Mouse (Mus musculus) frontal cortex, postnatal 25 days (tissue): ENCODE data around the gene Olfr747.
"Not testable (repeated sequence)": the region's sequence is repeated elsewhere in the genome, so short reads cannot be mapped to it uniquely, and the experiment has no call there.

ENCODE experiments used
- DNase-seq, 2 experiments: peaks; one replicate each; pipeline ENCODE4 v3.0.0; 2022; ENCODE audit warnings: low spot score in 2 of 2

Gene Olfr747

GRCm38 (mm10) chr14:50693106-50693505, at the start of gene Olfr747:
Olfr747 (minus strand) TSS chr14:50693206.
- DNase-seq, result no peak

GRCm38 (mm10) chr14:50741584-50741983, 48.6 kb upstream of the Olfr747 start:
- no peak for DNase-seq

GRCm38 (mm10) chr14:50740334-50740733, 47.3 kb upstream of the Olfr747 start:
- no peak for DNase-seq

- not testable (repeated sequence) for DNase-seq
Observed at GRCm38 (mm10) chr14:50722371-50722770, 29.4 kb upstream of the Olfr747 start.

GRCm38 (mm10) chr14:50719875-50720274, 26.9 kb upstream of the Olfr747 start:
- DNase-seq, result not testable (repeated sequence)

GRCm38 (mm10) chr14:50707073-50707472, 14.1 kb upstream of the Olfr747 start, which contains the start of gene Olfr748:
Olfr748 (plus strand) TSS chr14:50707373.
- no peak for DNase-seq

- no peak for DNase-seq
Observed at GRCm38 (mm10) chr14:50646783-50647182, 46.2 kb downstream of the Olfr747 start, which contains the start of gene Olfr746. Olfr746 (plus strand) TSS chr14:50647083.

GRCm38 (mm10) chr14:50639088-50639487, 53.9 kb downstream of the Olfr747 start, which contains the start of gene Olfr745:
Olfr745 (plus strand) TSS chr14:50639388.
- DNase-seq, result no peak
